Mouse (Mus musculus) heart, embryonic 11.5 days (tissue): Measurements from ENCODE around the gene Izumo1. TPM values are rescaled to one million over a fixed set of nuclear protein-coding genes. Genes with fewer than 3 reads are reported as not detected.

Experiments used
- ATAC-seq: fragments of 200-750 bp; cut with Nextera tagmentation; replicated peaks from 2 replicates; pipeline ENCODE4 v1.8.0; 2017; ENCODE audit warnings: moderate library complexity; ENCODE audit not compliant: insufficient number of reproducible peaks, low FRiP score, low TSS enrichment
- H3K27ac ChIP-seq: fragments of 300-500 bp; sonication (generic); 2 replicates; pipeline ENCODE4 v1.5.1; 2014; ENCODE audit warnings: mild to moderate bottlenecking, low read depth, low read length
- H3K27me3 ChIP-seq: fragments of 300-500 bp; sonication (generic); 2 replicates; pipeline ENCODE4 v1.6.1; 2014; ENCODE audit warnings: mild to moderate bottlenecking, low read length, mixed read lengths; ENCODE audit not compliant: control insufficient read depth, insufficient read depth
- H3K36me3 ChIP-seq: fragments of 300-500 bp; sonication (generic); 2 replicates; pipeline ENCODE4 v1.6.1; 2014; ENCODE audit warnings: mild to moderate bottlenecking, low read length, moderate library complexity, mixed read lengths; ENCODE audit not compliant: control insufficient read depth, insufficient read depth
- H3K4me1 ChIP-seq: fragments of 300-500 bp; sonication (generic); 2 replicates; pipeline ENCODE4 v1.6.1; 2014; ENCODE audit warnings: low read length; ENCODE audit not compliant: control insufficient read depth, insufficient read depth
- H3K4me2 ChIP-seq: fragments of 300-500 bp; sonication (generic); 2 replicates; pipeline ENCODE4 v1.6.1; 2014; ENCODE audit warnings: mild to moderate bottlenecking, moderate library complexity
- H3K4me3 ChIP-seq: fragments of 300-500 bp; sonication (generic); 2 replicates; pipeline ENCODE4 v1.5.1; 2014; ENCODE audit warnings: low read depth, low read length
- H3K9ac ChIP-seq: fragments of 300-500 bp; sonication (generic); 2 replicates; pipeline ENCODE4 v1.6.1; 2014; ENCODE audit warnings: mild to moderate bottlenecking, low read depth, low read length, moderate library complexity
- H3K9me3 ChIP-seq: fragments of 300-500 bp; sonication (generic); replicated peaks from 2 replicates; pipeline ENCODE4 v1.6.1; 2016; ENCODE audit warnings: low read length; ENCODE audit not compliant: control insufficient read depth
- WGBS: fragments of 180-500 bp; shearing (Covaris S2); extraction: QIAGEN DNeasy Blood & Tissue Kit; methylation state at CpG from one replicate; pipeline ENCODE4 v1.1.7; 2014; ENCODE audit not compliant: insufficient replicate concordance; 5-methylcytosine and 5-hydroxymethylcytosine counted together
- polyA plus RNA-seq: library from polyadenylated mRNA; unstranded; fragments of >200 nt; fragmentation: Nextera tagmentation; extraction: Ambion mirVana; gene quantifications from 2 replicates; pipeline ENCODE4 v1.2.1, GENCODE M21; 2014

Gene Izumo1
- polyA plus RNA-seq, 1 experiment from 2014 or later: 0.34 TPM

DNA sequence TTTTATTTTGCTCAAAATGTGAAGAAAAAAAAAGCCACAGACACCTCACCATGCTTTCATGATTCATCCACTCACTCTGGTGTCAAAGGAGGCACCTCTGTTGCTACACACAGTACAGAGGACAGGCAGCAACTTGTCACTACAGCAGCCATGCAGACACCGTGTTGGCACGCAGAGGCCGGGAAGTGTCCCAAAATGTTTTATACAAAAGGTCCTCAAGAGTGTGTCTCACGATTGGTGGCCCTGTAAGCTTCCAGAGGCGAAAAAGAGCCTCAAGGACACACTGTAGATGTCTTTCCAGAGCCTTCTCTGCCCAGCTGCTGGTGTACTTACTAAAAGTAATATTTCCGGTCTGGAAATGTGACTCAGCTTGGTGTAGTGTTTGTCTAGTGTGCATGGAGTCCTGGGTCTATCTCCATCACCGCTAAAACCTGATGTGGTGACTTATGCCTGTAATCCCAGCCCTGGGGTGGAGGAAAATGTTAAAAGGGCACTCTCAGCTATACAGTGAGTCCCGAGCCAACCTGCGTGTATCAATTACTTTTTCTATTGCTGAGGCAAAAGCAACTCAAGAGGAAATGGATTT lies 15.8 kb upstream of the Izumo1 start:
- H3K4me1 ChIP-seq: no peaks in the 10 kb centered on the region
- 74% methylated on average over 9 of the region's 9 CpGs for WGBS
- H3K27ac ChIP-seq: no peak overlapping the region
- no peaks in the 10 kb centered on the region for H3K9me3 ChIP-seq
- no peak overlapping the region for H3K4me2 ChIP-seq
- no peaks in the 10 kb centered on the region for H3K27me3 ChIP-seq
- ATAC-seq: no peak
- H3K36me3 ChIP-seq: no peaks in the 10 kb centered on the region
- no peak overlapping the region for H3K9ac ChIP-seq
- H3K4me3 ChIP-seq: no peak overlapping the region

- no peak overlapping the region for H3K9ac ChIP-seq
- no peaks in the 10 kb centered on the region; the same call in 1 of the 2 replicates for H3K27me3 ChIP-seq
- H3K4me1 ChIP-seq: no peaks in the 10 kb centered on the region
- H3K4me3 ChIP-seq: no peak overlapping the region
- H3K4me2 ChIP-seq: no peak overlapping the region
- no peaks in the 10 kb centered on the region for H3K36me3 ChIP-seq
- WGBS: 50% methylated on average over 1 of the region's 1 CpGs
- no peaks in the 10 kb centered on the region for H3K9me3 ChIP-seq
- ATAC-seq: no peak
- no peak overlapping the region for H3K27ac ChIP-seq
These were observed 12.1 kb upstream of the Izumo1 start for GRCm38 (mm10) chr7:45609511-45609910.

- WGBS: 22% methylated on average over 6 of the region's 6 CpGs
These were observed 5.3 kb upstream of the Izumo1 start for GRCm38 (mm10) chr7:45616277-45616676.

GRCm38 (mm10) chr7:45617042-45617695 lies 4.4 kb upstream of the Izumo1 start, which contains the start of gene Fut1:
TSS of gene Fut1 (plus strand) at chr7:45617289.
- Histone ChIP-seq H3K4me3 (peak within 1 kb of the TSS; percentile 1; the same call in 1 of the 2 replicates), H3K36me3 (no peaks in the 10 kb centered on the region), H3K27ac (no peak within 1 kb of the TSS), H3K9ac (no peak within 1 kb of the TSS), H3K9me3 (no peaks in the 10 kb centered on the region), H3K4me1 (0 out of 2 replicates have a peak, but pooled peaks cover 3% of the 10 kb centered on the region), H3K4me2 (peak within 1 kb of the TSS; percentile 9; the same call in 1 of the 2 replicates), H3K27me3 (peaks cover 49% of the 10 kb centered on the region)
- 7% methylated on average over 31 of the region's 31 CpGs for WGBS
- no peak for ATAC-seq

More at GRCm38 (mm10) chr7:45616277-45616676, 5.3 kb upstream of the Izumo1 start:
- 0 out of 2 replicates have a peak, but pooled peaks cover 3% of the 10 kb centered on the region for H3K4me1 ChIP-seq
- H3K9ac ChIP-seq: no peak overlapping the region
- H3K4me2 ChIP-seq: no peak overlapping the region
- no peaks in the 10 kb centered on the region for H3K9me3 ChIP-seq
- H3K36me3 ChIP-seq: no peaks in the 10 kb centered on the region
- no peak overlapping the region for H3K27ac ChIP-seq
- peaks cover 49% of the 10 kb centered on the region for H3K27me3 ChIP-seq
- no peak for ATAC-seq
- no peak overlapping the region for H3K4me3 ChIP-seq

DNA sequence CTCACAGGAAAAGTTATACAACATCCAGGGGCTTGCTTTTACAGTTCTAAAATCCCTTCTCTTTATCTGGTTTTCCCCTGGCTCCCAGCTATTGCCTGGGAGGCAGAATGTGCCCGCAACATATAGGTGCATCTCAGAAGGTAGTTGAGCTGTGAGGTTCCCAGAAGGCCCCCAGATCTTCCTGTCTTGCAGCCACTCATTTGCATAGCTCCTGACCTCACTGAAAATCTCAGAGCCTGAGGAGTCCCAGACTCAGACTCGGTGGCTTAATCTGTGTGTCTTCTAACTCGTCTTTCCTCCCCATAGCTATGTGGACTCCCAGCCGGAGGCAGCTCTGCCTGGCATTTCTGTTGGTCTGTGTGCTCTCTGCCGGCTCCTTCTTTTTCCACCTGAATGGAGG lies 3.3 kb upstream of the Izumo1 start:
- Histone ChIP-seq H3K9me3 (no peaks in the 10 kb centered on the region; the same call in 1 of the 2 replicates), H3K4me2 (no peak overlapping the region), H3K4me3 (no peak overlapping the region), H3K27ac (no peak overlapping the region), H3K9ac (no peak overlapping the region), H3K27me3 (peaks cover 49% of the 10 kb centered on the region), H3K36me3 (no peaks in the 10 kb centered on the region), H3K4me1 (0 out of 2 replicates have a peak, but pooled peaks cover 3% of the 10 kb centered on the region)
- WGBS: 68% methylated on average over 5 of the region's 5 CpGs
- ATAC-seq: no peak

DNA sequence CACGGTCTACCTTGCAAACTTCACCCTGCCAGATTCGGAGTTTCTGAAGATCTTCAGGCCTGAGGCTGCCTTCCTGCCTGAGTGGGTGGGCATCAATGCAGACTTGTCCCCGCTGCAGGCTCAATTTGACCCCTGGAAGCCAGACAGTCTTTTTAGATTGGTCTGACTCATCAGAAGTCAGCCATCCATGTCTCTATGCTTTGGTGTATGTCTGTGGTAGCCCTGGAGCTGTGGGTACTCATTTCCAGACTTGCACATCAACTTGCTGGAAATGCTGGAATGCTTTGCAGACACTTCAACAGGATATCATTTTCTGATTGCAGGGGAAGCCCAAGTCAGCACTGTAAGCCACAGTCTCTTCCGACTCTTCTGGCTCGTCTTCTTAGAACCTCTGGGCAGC lies 2.0 kb upstream of the Izumo1 start:
- H3K36me3 ChIP-seq: no peaks in the 10 kb centered on the region
- no peak for ATAC-seq
- peaks cover 49% of the 10 kb centered on the region for H3K27me3 ChIP-seq
- no peak overlapping the region for H3K4me3 ChIP-seq
- H3K9ac ChIP-seq: no peak overlapping the region
- no peak overlapping the region for H3K4me2 ChIP-seq
- H3K4me1 ChIP-seq: 0 out of 2 replicates have a peak, but pooled peaks cover 3% of the 10 kb centered on the region
- WGBS: 85% methylated on average over 5 of the region's 5 CpGs
- H3K9me3 ChIP-seq: no peaks in the 10 kb centered on the region; the same call in 1 of the 2 replicates
- H3K27ac ChIP-seq: no peak overlapping the region

- H3K4me3 ChIP-seq: no peak overlapping the region
- no peaks in the 10 kb centered on the region; the same call in 1 of the 2 replicates for H3K9me3 ChIP-seq
- H3K36me3 ChIP-seq: no peaks in the 10 kb centered on the region
- peaks cover 30% of the 10 kb centered on the region for H3K27me3 ChIP-seq
- WGBS: 88% methylated on average over 11 of the region's 11 CpGs
- no peak for ATAC-seq
- peaks cover 3% of the 10 kb centered on the region; the same call in 1 of the 2 replicates for H3K4me1 ChIP-seq
- no peak overlapping the region for H3K4me2 ChIP-seq
- no peak overlapping the region for H3K27ac ChIP-seq
- H3K9ac ChIP-seq: no peak overlapping the region
These were observed 1.9 kb downstream of the Izumo1 start for GRCm38 (mm10) chr7:45623507-45623906.

DNA sequence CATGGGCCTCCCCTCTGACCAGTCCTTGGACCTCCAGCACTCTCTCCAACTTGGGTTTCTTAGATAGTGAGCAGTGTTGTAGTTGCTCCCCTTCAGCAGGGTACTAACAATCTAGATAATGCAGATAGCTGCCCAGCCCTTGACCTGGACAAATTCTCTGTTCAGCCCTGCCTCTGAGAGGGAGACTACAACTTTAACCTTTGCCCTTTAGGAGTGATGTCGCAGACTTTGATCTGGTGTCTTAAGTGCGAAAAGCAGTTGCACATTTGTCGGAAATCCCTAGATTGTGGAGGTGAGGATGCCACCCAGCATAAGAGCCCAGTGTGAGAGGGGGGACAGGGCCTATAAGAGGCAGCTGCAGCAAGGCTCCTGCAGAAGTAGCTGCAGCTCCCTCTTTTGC lies 3.1 kb downstream of the Izumo1 start:
- H3K9me3 ChIP-seq: no peaks in the 10 kb centered on the region; the same call in 1 of the 2 replicates
- peaks cover 4% of the 10 kb centered on the region; the same call in 1 of the 2 replicates for H3K4me1 ChIP-seq
- no peak overlapping the region for H3K27ac ChIP-seq
- no peak overlapping the region for H3K4me3 ChIP-seq
- no peak overlapping the region for H3K4me2 ChIP-seq
- 55% methylated on average over 3 of the region's 3 CpGs for WGBS
- peaks cover 19% of the 10 kb centered on the region for H3K27me3 ChIP-seq
- ATAC-seq: no peak
- H3K36me3 ChIP-seq: no peaks in the 10 kb centered on the region
- no peak overlapping the region for H3K9ac ChIP-seq
